Mouse (Mus musculus) adrenal gland (tissue): ENCODE results near the gene Ptpn13.

Experiments
- intact Hi-C: fragments of 180-260 bp; cut with DNase I; formaldehyde crosslinking; loops from one replicate; pipeline ENCODE4 v1.15.1; 2025

Gene Ptpn13

GRCm38 (mm10) chr5:103591846-103592245, 166.9 kb downstream of the Ptpn13 start:
- intact Hi-C loops, result loop anchor here (5.0 kb wide), 1 partner anchor 65 kb away; the partner anchor contains the start of gene 1700016H13Rik

DNA sequence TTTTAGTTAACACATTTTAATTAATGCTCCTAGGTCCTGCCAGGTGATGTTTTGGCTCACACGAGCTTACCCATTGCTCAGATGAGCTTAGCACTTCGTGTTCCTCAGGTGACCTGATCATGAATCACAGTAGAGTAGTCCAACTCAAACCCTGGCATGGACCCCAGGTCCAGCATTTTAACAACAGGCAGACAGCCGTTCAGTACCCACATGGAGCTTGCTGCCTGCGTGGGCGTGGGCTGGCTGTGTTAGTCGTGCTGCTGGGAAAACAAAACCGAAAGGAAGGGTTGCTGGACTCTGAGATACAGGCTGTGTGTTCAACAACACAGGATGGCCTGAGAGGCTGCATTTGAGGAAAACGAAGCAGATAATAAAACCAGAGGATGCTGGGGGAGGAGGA, 167.7 kb downstream of the Ptpn13 start:
- intact Hi-C loops, result loop anchor here (5.0 kb wide), 1 partner anchor 65 kb away; the partner anchor contains the start of gene 1700016H13Rik

GRCm38 (mm10) chr5:103593575-103593974, 168.6 kb downstream of the Ptpn13 start:
- intact Hi-C loops, result loop anchor here (5.0 kb wide), 1 partner anchor 64 kb away; the partner anchor contains the start of gene 1700016H13Rik

- intact Hi-C loops, result no loop called here
Measured at GRCm38 (mm10) chr5:103595394-103596226, 170.6 kb downstream of the Ptpn13 start.

DNA sequence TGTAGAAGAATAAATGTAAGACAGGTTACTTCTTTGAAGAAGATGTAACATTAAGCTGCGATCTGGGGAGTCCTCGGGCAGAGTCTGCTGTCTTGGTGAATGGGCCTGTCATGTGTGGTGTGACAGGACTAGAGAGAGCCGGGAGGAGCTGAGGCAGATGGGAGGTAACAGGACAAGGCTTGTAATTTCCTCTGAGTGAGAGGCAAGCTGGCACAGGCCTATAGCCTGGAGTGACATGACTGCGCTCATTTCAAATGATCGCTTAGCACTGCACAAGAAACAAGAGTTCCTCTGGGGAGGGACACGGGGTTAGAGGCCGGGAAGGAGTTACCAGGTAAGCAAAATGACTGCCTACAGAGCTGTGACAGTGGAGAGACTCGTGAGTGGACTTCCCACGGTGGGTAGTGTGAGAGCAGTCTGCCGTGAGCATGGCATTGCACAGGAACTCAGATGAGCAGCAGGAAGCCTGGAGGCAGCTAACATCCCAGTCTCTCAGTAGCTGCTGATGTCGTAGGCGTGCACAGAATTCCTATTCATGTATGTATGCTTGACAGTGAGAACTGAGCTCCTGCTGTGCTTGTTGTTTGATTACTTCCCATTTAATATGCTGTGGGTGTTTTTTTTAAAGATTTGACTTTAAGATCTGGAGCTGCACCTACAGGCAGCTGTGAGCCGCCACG, 171.6 kb downstream of the Ptpn13 start:
- intact Hi-C loops, result no loop called here

- intact Hi-C loops, result no loop called here
Measured at GRCm38 (mm10) chr5:103597604-103598003, 172.6 kb downstream of the Ptpn13 start.

GRCm38 (mm10) chr5:103598264-103598663, 173.3 kb downstream of the Ptpn13 start:
- intact Hi-C loops, result no loop called here

DNA sequence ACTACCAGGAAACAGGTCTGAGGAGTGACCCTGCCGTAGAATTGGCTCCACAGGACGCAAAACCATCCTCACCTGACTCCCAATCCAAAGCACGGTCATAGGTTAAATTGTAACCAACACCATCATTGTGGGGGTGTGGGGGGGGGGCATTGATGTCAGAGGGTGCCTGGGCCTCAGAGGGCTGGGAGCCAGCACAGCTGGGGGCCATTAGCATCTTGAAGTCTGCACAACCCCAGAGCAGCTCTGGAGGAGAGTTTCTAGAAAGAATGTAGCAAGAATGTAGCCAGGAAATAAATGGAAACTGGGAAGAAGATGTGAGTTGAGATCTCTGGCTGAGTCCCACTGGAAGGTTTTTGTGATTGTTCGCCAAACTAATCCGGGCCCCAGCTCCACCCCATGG, 173.9 kb downstream of the Ptpn13 start:
- intact Hi-C loops, result no loop called here

DNA sequence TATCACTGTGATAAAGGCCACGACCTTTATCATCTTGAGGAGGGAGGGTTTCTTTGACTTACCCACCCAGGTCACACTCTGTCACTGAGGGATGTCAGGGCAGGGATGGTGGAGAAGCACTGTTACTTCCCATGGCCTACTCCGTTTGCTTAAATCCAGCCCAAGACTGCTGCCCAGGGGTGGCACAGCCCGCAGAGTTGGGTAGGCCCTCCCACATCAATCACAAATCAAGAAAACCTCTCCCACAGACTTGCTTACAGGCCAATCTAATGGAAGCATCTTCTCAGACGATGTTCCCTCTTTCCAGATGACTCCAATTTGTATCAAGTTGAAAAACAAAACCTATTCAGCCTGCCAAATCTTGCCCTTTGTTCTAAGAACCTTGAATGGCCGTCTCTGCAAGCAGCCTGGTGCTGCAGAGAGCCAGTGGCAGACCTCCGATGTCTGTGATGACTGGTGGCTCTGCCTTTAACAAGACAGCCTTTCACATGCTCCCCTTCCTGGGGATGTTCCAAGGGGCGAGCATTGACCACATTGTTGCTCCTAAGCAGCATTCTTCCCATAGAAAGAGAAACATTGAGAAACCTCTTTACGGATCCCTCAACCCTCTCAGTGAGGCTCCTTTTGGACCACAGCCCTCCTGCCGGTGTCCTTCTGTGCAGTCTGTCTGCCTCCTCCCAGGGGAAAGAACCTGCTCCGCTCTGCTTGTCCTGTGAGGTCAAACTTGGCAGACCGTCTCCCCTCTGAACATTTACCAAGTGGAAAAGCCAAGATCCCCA, 178.3 kb downstream of the Ptpn13 start:
- intact Hi-C loops, result no loop called here

GRCm38 (mm10) chr5:103605707-103606106, 180.7 kb downstream of the Ptpn13 start:
- intact Hi-C loops, result no loop called here

GRCm38 (mm10) chr5:103610148-103610547, 185.2 kb downstream of the Ptpn13 start:
- intact Hi-C loops, result no loop called here

DNA sequence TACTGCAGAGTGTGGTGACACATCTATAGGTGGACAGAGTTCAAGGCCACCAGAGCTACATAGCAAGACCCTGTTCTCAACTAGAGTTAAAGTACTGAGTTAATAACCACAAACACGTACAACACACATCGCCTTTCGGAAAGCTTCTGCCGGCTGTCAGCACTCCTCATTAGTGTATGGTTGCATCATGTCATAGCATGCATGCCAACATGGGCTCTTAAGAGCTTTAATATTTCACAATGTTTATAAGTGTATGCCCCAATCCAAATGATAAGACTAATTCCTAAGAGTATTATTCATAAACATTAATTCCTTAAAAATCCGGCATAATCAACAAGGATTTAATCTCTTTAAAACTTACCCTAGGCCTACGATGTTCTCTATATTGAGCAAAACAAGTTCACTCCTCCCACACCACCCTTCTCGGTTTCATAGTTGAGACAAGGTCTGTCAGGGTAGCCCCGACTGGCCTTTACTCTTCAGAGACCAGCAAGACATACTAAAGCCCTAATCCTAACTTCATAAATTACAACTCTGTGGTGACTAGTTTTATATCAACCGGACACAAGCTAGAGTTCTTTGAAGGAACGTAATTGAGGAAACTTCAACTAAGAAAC, 186.0 kb downstream of the Ptpn13 start:
- intact Hi-C loops, result no loop called here

DNA sequence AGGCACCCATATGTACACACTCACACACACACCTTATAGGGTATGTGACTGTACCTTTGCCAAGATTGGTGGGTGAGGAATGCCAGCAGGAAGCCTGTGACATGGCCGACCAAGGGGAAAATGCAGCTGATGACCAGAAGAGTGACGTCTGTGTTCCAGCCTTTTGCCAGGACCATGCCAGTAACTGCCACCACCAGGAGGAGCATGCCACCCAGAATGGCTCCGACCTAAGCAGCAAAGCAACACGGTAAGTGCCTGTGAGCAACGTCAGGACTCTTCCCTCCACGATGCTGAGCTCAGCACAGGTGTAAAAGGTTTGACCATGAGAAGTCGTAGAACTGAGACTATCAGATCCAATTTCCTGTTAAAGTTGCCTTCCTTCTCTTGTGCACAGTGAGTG, 187.3 kb downstream of the Ptpn13 start:
- intact Hi-C loops, result no loop called here

- intact Hi-C loops, result no loop called here
Measured at GRCm38 (mm10) chr5:103614356-103614755, 189.4 kb downstream of the Ptpn13 start.

DNA sequence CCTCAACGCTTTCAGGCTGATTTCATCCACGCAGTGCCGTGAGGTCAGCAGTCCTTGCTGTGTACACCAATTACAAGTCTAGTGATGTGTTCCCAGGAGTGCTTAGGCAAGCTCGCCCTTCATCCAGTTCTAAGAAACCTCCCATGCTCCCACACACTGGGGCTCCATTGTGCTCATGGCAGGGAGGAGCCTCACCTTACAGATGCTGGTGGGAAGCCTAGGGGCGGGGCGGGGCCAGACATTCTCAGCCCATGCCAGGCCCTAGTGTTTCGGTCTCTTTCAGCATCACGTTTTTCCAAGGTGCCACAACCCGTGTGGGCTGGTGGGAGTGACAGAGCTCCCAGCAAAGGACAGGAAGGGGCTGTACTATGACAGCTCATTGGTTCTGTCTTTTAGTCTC, 192.2 kb downstream of the Ptpn13 start:
- intact Hi-C loops, result no loop called here

GRCm38 (mm10) chr5:103620301-103620973, 195.4 kb downstream of the Ptpn13 start:
- intact Hi-C loops, result no loop called here

DNA sequence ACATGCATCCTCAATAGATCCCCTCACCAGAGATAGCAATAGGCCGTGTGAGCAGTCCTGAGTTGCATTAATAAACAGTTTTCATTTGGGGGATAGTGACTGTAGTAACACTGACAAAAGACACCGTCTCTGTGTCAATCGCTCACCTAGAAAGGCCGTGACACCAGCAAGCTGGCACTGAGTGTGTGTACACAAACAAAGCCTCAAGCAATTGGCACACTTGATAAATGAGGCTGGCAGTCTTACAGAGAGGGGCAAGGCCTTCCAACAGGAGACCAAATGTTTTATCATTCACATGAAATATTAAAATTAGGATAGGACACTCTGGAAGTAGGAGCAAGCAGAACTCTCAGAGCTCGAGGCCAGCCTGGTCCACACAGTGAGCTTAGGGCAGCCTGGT, 197.3 kb downstream of the Ptpn13 start:
- intact Hi-C loops, result no loop called here

DNA sequence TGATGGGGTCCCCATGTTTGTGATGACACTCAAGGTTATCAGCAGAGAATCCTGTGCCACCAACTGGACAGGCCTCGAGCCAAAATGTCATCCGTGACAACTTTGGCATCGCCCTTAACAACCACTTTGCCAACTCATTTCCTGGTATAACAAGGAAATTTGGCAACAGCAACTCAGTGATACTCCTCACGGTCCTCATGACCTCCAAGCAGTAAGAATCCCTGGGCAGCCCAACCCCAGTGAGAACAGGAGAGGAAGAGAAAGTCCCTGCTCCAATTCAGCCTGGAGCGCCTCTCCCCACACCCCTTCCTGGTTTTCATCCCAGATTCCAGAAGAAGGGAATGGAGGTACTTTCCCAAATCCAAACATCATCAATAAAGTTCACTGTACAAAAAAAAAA, 199.8 kb downstream of the Ptpn13 start:
- intact Hi-C loops, result no loop called here

DNA sequence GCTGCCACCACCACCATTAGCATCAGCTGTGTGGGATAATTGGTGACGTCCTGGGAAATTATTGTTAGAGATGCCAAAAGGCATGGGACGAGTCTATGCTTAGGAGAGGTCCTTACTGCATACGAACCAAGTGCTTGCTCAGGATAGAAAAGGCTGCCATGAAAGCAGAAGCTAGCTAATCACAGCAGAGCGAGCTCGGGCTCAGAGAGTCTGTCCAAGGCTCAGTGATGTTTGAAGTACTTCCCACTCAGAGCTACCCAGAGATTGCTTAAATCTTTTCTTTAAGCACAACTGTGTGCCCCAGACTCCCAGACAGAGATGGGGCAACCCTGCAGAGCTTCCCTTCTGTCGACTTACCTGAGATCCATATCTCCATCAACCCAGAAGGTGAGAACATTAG, 203.5 kb downstream of the Ptpn13 start:
- intact Hi-C loops, result no loop called here

GRCm38 (mm10) chr5:103629111-103629764, 204.2 kb downstream of the Ptpn13 start, which contains the start of gene Slc10a6:
TSS of gene Slc10a6 (minus strand) at chr5:103629403.
- intact Hi-C loops, result no loop called here
